Mouse (Mus musculus): ENCODE data around the gene Rimbp2. TPM values are rescaled to one million over a fixed set of nuclear protein-coding genes. Genes with fewer than 3 reads are reported as not detected.

The Rimbp2 gene
- 0.51 and 0.72 TPM in 2 replicates for polyA plus RNA-seq (2014; fragmentation: Nextera tagmentation; extraction: Ambion mirVana)

- H3K4me3 ChIP-seq (ENCODE audit: low read depth, low read length), result peak within 1 kb of the TSS; percentile 35
- WGBS, result 11% methylated on average over 17 of the region's 17 CpGs
- no peaks in the 10 kb centered on the region for H3K36me3 ChIP-seq (ENCODE audit: control insufficient read depth, insufficient read depth, low read length)
- H3K9ac ChIP-seq (ENCODE audit: low read length), result no peak within 1 kb of the TSS
- H3K9me3 ChIP-seq (ENCODE audit: control insufficient read depth, low read length), result 0 out of 2 replicates have a peak, but pooled peaks cover 2% of the 10 kb centered on the region
- no peak within 1 kb of the TSS for H3K27ac ChIP-seq (ENCODE audit: low read depth)
- ATAC-seq (replicated peaks; ENCODE audit: low FRiP score, low TSS enrichment, low read depth) (peak; percentile 48; the same call in 1 of the 2 replicates), DNase-seq (ENCODE audit: low spot score) (no peak)
- H3K27me3 ChIP-seq (replicated peaks; ENCODE audit: control insufficient read depth, insufficient read depth, low read length), result peaks cover 12% of the 10 kb centered on the region
- H3K4me2 ChIP-seq (ENCODE audit: low read length), result peak within 1 kb of the TSS; percentile 55
- no peaks in the 10 kb centered on the region; the same call in 1 of the 2 replicates for H3K4me1 ChIP-seq (replicated peaks; ENCODE audit: control insufficient read depth, insufficient read depth, low read length)
Observed at GRCm38 (mm10) chr5:128953278-128954070, at the start of gene Rimbp2. TSS of gene Rimbp2 (minus strand) at chr5:128953486.

GRCm38 (mm10) chr5:129002571-129003011, 49.3 kb upstream of the Rimbp2 start:
- H3K9me3 ChIP-seq (ENCODE audit: control insufficient read depth, low read length), result no peaks in the 10 kb centered on the region
- 29% methylated on average over 14 of the region's 14 CpGs for WGBS
- no peak overlapping the region; the same call in 1 of the 2 replicates for H3K4me2 ChIP-seq (ENCODE audit: low read length)
- ATAC-seq (replicated peaks; ENCODE audit: low FRiP score, low TSS enrichment, low read depth) (no peak), DNase-seq (ENCODE audit: low spot score) (no peak)
- H3K9ac ChIP-seq (ENCODE audit: low read length), result no peak overlapping the region
- H3K27ac ChIP-seq (ENCODE audit: low read depth), result peak overlapping the region; percentile 67
- peaks cover 16% of the 10 kb centered on the region for H3K4me1 ChIP-seq (replicated peaks; ENCODE audit: control insufficient read depth, insufficient read depth, low read length)
- no peak overlapping the region for H3K4me3 ChIP-seq (ENCODE audit: low read depth, low read length)
- no peaks in the 10 kb centered on the region for H3K27me3 ChIP-seq (replicated peaks; ENCODE audit: control insufficient read depth, insufficient read depth, low read length)
- peaks cover 21% of the 10 kb centered on the region for H3K36me3 ChIP-seq (ENCODE audit: control insufficient read depth, insufficient read depth, low read length)

DNA sequence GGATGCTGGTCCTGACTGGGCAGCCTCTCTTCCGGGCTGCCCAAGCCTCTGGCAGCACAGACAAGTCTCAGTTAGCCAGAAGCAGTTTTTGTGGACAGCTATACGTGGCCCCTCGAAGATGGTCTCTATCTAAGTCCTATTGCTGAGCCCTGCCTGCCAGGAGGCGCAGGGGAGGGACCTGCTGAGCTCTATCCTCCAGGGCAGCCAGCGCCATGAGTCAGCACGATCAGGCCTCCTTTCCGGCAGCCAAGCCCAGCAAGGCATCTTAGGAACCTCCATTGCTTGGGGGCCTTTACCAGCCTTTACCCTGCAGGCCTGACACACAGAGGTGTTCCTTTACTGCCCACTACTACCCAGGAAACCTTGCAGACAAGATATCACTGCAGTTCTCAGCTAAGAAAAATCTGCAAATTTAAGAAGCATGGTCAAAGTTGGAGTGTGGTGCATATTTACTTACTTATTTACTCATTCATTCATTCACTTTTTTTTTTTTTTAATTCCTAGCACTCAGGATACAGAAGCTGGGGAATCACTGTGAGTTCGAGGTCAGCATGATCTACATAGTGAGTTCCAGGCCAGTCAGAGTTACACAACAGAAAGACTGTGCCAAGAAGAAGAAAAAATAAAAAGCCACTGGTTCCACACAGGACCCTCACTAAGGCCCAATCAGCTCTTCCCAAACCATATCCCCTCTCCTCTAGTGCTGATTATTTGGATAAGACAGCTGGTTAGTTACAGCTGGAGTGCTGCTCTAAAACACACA, 47.6 kb upstream of the Rimbp2 start:
- no peak overlapping the region for H3K4me2 ChIP-seq (ENCODE audit: low read length)
- peaks cover 14% of the 10 kb centered on the region for H3K4me1 ChIP-seq (replicated peaks; ENCODE audit: control insufficient read depth, insufficient read depth, low read length)
- no peaks in the 10 kb centered on the region for H3K9me3 ChIP-seq (ENCODE audit: control insufficient read depth, low read length)
- H3K9ac ChIP-seq (ENCODE audit: low read length), result no peak overlapping the region
- DNase-seq (ENCODE audit: low spot score), result no peak
- no peaks in the 10 kb centered on the region for H3K27me3 ChIP-seq (replicated peaks; ENCODE audit: control insufficient read depth, insufficient read depth, low read length)
- ATAC-seq (replicated peaks; ENCODE audit: low FRiP score, low TSS enrichment, low read depth), result no peak
- peaks cover 29% of the 10 kb centered on the region for H3K36me3 ChIP-seq (ENCODE audit: control insufficient read depth, insufficient read depth, low read length)
- H3K27ac ChIP-seq (ENCODE audit: low read depth), result no peak overlapping the region
- WGBS, result 41% methylated on average over 8 of the region's 8 CpGs
- H3K4me3 ChIP-seq (ENCODE audit: low read depth, low read length), result no peak overlapping the region

DNA sequence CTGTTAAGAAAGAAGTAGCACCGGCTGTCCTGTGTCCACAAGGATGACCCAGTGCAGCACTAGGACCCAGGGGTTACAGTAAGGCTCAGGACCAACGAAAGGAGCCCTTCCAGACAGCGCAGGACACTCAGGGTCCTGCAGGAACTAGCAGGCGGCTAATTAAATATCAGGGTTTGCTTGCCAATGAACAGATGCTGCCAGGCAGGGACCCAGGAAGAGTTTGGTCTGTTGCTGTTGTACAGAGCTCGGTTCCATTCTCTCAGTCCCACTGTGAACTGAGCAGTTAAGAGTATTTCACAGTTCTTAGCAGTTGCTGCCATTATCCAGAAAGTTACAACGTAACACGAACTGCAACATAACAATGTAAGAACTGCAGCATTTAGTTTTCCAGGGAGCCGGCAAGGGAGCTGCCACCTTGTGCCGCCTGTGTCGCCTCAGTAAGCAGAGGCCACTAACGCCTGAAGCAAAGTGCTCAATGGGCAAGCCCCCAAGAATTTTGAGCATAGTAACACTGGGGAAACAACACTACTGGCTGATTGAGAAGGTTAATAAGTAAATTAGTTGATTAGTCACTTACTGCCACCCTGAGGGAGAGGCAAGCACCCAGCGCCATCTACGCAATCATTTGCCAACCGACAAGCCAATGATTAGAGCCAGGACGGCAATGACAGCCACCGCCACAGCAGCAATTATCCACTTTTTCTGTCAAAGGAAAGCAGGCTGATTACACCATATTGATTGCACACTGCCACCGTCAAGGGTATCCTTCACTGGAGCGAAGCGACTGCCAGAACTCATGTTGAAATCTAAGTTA, 34.1 kb upstream of the Rimbp2 start:
- Histone ChIP-seq H3K4me3 (ENCODE audit: low read depth, low read length) (no peak overlapping the region), H3K27ac (ENCODE audit: low read depth) (no peak overlapping the region), H3K4me2 (ENCODE audit: low read length) (no peak overlapping the region), H3K27me3 (replicated peaks; ENCODE audit: control insufficient read depth, insufficient read depth, low read length) (no peaks in the 10 kb centered on the region), H3K4me1 (replicated peaks; ENCODE audit: control insufficient read depth, insufficient read depth, low read length) (no peaks in the 10 kb centered on the region), H3K9me3 (ENCODE audit: control insufficient read depth, low read length) (no peaks in the 10 kb centered on the region), H3K36me3 (ENCODE audit: control insufficient read depth, insufficient read depth, low read length) (peaks cover 48% of the 10 kb centered on the region), H3K9ac (ENCODE audit: low read length) (no peak overlapping the region)
- WGBS, result 83% methylated on average over 19 of the region's 19 CpGs
- ATAC-seq (replicated peaks; ENCODE audit: low FRiP score, low TSS enrichment, low read depth) (no peak), DNase-seq (ENCODE audit: low spot score) (no peak)

DNA sequence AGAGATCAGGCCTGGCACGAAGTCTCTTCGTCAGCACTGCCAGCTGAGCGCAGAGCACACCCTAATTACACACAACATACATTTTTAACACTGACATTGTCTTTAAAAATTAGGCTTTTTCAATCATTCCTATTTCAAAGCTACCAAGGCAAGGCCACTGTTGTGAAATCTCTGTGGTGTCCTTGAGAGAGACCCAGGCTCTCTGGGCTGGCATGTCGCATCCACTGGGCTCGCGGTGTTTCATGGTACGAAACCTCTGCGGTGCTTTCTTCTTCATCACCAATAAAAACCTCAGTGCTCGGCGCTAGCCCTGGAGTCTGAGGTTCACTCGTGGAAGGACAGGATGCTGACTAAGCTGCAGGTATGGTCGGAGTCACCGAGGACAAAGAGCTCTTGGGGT, 32.7 kb upstream of the Rimbp2 start:
- Histone ChIP-seq H3K9ac (ENCODE audit: low read length) (no peak overlapping the region), H3K27ac (ENCODE audit: low read depth) (no peak overlapping the region), H3K4me3 (ENCODE audit: low read depth, low read length) (no peak overlapping the region), H3K36me3 (ENCODE audit: control insufficient read depth, insufficient read depth, low read length) (peaks cover 36% of the 10 kb centered on the region), H3K4me1 (replicated peaks; ENCODE audit: control insufficient read depth, insufficient read depth, low read length) (no peaks in the 10 kb centered on the region), H3K27me3 (replicated peaks; ENCODE audit: control insufficient read depth, insufficient read depth, low read length) (no peaks in the 10 kb centered on the region), H3K9me3 (ENCODE audit: control insufficient read depth, low read length) (no peaks in the 10 kb centered on the region), H3K4me2 (ENCODE audit: low read length) (no peak overlapping the region)
- 92% methylated on average over 13 of the region's 13 CpGs for WGBS
- DNase-seq (ENCODE audit: low spot score) (no peak), ATAC-seq (replicated peaks; ENCODE audit: low FRiP score, low TSS enrichment, low read depth) (no peak)

GRCm38 (mm10) chr5:128984536-128984935, 31.2 kb upstream of the Rimbp2 start:
- DNase-seq (ENCODE audit: low spot score) (no peak), ATAC-seq (replicated peaks; ENCODE audit: low FRiP score, low TSS enrichment, low read depth) (no peak)
- H3K4me3 ChIP-seq (ENCODE audit: low read depth, low read length), result no peak overlapping the region

DNA sequence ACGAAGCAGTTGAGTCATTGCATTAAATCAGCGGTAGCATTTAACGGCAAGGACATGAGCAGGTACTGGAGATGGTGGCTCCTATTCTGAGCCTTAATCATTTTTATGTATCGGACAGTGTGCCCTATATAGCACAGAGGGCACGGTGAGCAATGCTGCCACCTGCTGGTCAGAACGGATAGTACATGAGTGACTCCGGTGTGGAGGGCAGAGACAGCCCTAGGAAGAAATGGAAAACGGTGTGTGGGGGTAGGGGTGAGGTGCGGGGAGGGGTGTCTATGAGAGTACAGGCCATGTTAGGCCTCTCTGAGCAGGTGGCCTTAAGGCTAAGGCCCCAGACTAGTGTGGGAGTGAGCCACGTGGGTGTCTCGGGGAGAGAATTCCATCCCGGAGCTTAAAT, 28.3 kb upstream of the Rimbp2 start:
- DNase-seq (ENCODE audit: low spot score) (peak; percentile 86), ATAC-seq (replicated peaks; ENCODE audit: low FRiP score, low TSS enrichment, low read depth) (peak; percentile 65)
- H3K9ac ChIP-seq (ENCODE audit: low read length), result no peak overlapping the region
- no peaks in the 10 kb centered on the region for H3K27me3 ChIP-seq (replicated peaks; ENCODE audit: control insufficient read depth, insufficient read depth, low read length)
- H3K4me3 ChIP-seq (ENCODE audit: low read depth, low read length), result no peak overlapping the region
- 25% methylated on average over 12 of the region's 12 CpGs for whole genome bisulfite sequencing
- H3K36me3 ChIP-seq (ENCODE audit: control insufficient read depth, insufficient read depth, low read length), result peaks cover 16% of the 10 kb centered on the region
- no peaks in the 10 kb centered on the region for H3K9me3 ChIP-seq (ENCODE audit: control insufficient read depth, low read length)
- H3K4me1 ChIP-seq (replicated peaks; ENCODE audit: control insufficient read depth, insufficient read depth, low read length), result no peaks in the 10 kb centered on the region
- H3K4me2 ChIP-seq (ENCODE audit: low read length), result no peak overlapping the region
- H3K27ac ChIP-seq (ENCODE audit: low read depth), result no peak overlapping the region

More at GRCm38 (mm10) chr5:128984536-128984935, 31.2 kb upstream of the Rimbp2 start:
- H3K4me2 ChIP-seq (ENCODE audit: low read length), result no peak overlapping the region
- no peaks in the 10 kb centered on the region for H3K4me1 ChIP-seq (replicated peaks; ENCODE audit: control insufficient read depth, insufficient read depth, low read length)
- H3K36me3 ChIP-seq (ENCODE audit: control insufficient read depth, insufficient read depth, low read length), result peaks cover 27% of the 10 kb centered on the region
- H3K9ac ChIP-seq (ENCODE audit: low read length), result no peak overlapping the region
- 91% methylated on average over 6 of the region's 6 CpGs for WGBS
- no peaks in the 10 kb centered on the region for H3K27me3 ChIP-seq (replicated peaks; ENCODE audit: control insufficient read depth, insufficient read depth, low read length)
- no peak overlapping the region for H3K27ac ChIP-seq (ENCODE audit: low read depth)
- no peaks in the 10 kb centered on the region for H3K9me3 ChIP-seq (ENCODE audit: control insufficient read depth, low read length)

DNA sequence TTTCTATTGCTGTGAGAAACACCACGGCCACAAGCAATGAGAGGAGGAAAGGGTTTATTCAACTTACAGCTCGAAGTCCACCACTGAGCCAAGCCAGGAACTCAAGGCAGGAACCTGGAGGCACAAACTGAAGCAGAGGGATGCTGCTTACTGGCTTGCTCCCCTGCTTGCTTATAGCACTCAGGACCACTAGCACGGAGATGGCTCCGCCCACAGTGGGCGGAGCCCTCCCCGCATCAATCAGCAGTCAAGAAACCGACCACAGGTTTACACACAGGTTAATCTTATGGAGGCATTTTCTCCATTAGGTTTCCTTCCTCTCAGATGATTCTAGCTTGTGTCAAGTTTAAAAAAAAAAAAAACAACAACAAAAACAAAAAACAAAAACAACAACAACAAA, 27.6 kb upstream of the Rimbp2 start:
- H3K36me3 ChIP-seq (ENCODE audit: control insufficient read depth, insufficient read depth, low read length), result peaks cover 10% of the 10 kb centered on the region
- WGBS, result 65% methylated on average over 7 of the region's 7 CpGs
- no peaks in the 10 kb centered on the region for H3K9me3 ChIP-seq (ENCODE audit: control insufficient read depth, low read length)
- no peak overlapping the region for H3K9ac ChIP-seq (ENCODE audit: low read length)
- no peaks in the 10 kb centered on the region for H3K4me1 ChIP-seq (replicated peaks; ENCODE audit: control insufficient read depth, insufficient read depth, low read length)
- no peaks in the 10 kb centered on the region for H3K27me3 ChIP-seq (replicated peaks; ENCODE audit: control insufficient read depth, insufficient read depth, low read length)
- no peak overlapping the region for H3K27ac ChIP-seq (ENCODE audit: low read depth)
- no peak for DNase-seq (ENCODE audit: low spot score)
- no peak for ATAC-seq (replicated peaks; ENCODE audit: low FRiP score, low TSS enrichment, low read depth)
- no peak overlapping the region for H3K4me3 ChIP-seq (ENCODE audit: low read depth, low read length)
- H3K4me2 ChIP-seq (ENCODE audit: low read length), result no peak overlapping the region
